Mouse (Mus musculus) T-helper 2 cell (primary cell): ENCODE results near the gene Zfp282.
"Not testable (repeated sequence)": the region's sequence is repeated elsewhere in the genome, so short reads cannot be mapped to it uniquely, and the experiment has no call there.

ENCODE experiments used
- in situ Hi-C: fragments of 300-600 bp; cut with MboI, MseI; formaldehyde crosslinking; loops from one replicate; pipeline ENCODE4 v1.15.1; 2025; ENCODE audit warnings: high pct_unique_total_duplicates

Zfp282 gene

GRCm38 (mm10) chr6:47877058-47877457 is at the start of gene Zfp282:
TSS of gene Zfp282 (plus strand) at chr6:47877204.
- in situ Hi-C loops = no loop called here

- in situ Hi-C loops = loop anchor here (5.0 kb wide), 1 partner anchor 35 kb away; no protein-coding TSS in a partner anchor
Measured at GRCm38 (mm10) chr6:47827462-47827861, 49.5 kb upstream of the Zfp282 start.

DNA sequence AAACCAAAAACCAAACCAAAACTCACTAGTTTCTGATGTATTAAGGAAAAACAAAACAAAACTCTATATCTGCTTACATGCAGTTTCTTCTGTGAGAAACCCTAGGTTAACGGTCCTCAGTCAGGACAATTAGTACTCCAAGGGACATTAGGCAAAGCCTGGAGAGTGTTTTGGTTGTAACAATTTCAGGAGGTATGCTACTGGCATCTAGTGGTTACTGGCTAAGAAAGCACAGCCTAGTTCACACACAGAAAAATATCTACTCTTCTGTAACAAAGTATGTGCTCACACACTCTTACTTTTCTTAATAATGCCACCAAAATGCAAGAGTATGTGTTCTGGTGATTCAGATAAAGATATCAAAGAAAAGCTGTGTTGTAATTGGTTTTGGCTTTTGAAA is 48.1 kb upstream of the Zfp282 start:
- in situ Hi-C loops = loop anchor here (5.0 kb wide), 1 partner anchor 37 kb away; no protein-coding TSS in a partner anchor

DNA sequence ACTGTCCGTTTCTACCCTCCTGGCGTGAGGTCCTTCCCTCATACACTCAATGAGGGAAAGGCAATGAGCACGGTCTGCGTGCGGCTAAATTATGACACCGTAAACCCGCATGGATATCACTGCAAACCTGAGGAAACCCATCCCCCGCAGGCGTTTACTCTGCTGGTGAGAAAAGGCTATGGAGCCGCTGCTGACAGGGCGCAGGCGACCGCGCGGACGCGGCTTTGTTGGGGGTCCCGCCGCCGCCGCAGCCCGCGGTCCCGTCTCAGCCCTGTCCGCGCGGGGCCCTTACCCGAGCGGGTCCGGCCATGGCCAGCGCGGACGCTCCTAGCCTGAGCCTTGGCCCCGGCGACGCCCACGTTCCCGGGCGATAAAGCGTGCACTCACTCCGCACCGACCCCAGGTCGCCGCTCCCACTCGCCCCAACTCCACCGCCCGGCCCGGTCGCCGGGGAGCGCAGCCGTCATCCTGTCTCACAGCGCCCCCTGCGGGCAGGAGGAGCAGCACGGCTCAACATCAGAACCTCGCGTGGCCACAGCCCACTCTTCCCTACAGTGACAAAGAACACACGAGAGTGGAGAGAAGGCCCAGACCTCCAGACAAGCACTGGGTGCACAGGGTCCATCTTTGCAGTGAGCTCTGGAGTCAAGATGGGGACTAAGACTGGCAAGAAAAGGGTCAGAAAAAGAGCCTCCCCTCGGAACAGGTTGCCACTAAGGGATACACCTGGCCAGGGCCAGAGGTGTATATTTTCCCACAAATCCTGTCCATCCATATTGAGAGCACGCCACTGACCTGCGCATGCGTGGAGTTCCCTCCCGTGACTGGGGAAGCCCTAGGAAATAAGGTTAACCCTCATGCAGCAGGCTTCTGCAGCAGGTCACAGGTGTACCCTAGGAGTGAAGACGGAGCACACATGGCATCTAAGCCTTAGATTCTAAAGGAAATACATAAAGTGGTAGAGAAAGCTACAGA is 46.6 kb upstream of the Zfp282 start, which contains the start of gene Zfp786:
Gene Zfp786, minus strand, starts transcription at position 764 of the 975 bp plus-strand sequence.
- in situ Hi-C loops = no loop called here

GRCm38 (mm10) chr6:47832220-47832619 is 44.8 kb upstream of the Zfp282 start:
- in situ Hi-C loops = no loop called here

DNA sequence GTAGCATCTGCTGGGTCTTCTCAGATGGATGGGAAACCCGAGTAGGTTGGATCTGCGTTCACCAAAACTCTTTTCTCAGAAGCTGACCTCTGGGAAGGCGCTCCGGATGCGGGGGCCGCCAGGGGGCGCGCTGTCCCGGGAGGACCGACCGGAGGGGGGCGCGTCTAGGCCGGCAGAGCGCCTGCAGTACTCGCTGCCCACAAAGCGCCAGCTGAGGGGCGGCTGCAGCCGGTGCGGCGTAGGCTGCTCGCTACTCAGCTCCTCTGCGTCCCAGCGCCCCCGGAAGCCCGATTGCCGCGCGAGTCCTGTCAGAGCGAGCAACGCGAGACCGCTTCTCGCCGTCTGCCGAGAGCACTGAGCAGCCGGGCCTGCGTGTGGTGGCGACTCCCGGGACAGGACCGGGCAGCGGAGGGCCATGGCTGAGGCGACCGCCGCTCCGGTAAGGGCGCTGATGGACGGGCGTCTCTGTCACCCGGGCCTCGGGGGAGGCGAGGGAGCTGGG is 41.5 kb upstream of the Zfp282 start, which contains the start of gene Zfp398:
Gene Zfp398, plus strand, starts transcription at position 180 of the 502 bp plus-strand sequence.
- in situ Hi-C loops = no loop called here

DNA sequence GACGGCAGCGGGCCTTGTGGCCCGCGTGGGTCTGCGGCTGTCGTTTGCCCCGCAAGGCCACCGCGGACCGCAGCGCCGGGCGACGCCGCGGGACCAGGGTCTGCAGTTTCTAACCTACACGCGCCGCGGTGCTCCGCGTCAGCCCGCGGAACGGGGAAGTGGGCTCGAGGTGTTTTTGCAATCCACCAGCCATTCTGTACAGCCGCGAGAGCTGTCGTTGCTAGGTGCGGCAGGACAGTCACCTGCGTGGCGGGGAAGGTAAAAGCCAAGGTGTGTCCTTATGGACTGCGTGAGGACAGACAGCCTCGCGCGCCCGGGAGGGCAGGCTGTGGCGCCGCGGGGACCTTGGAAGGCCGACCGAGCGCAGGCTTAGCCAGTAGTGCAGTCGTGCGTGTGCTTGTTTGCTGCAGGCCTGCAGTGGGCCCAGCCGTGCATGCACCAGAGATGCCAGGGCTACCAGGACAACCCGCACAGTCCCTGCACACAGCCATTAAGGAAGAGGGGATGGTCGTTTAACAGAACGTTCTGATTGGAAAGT is 41.0 kb upstream of the Zfp282 start:
- in situ Hi-C loops = no loop called here

GRCm38 (mm10) chr6:47837630-47838029 is 39.4 kb upstream of the Zfp282 start:
- in situ Hi-C loops = no loop called here

- in situ Hi-C loops = no loop called here
Measured at GRCm38 (mm10) chr6:47841077-47841476, 35.9 kb upstream of the Zfp282 start.

GRCm38 (mm10) chr6:47841831-47842230 is 35.2 kb upstream of the Zfp282 start:
- in situ Hi-C loops = no loop called here

DNA sequence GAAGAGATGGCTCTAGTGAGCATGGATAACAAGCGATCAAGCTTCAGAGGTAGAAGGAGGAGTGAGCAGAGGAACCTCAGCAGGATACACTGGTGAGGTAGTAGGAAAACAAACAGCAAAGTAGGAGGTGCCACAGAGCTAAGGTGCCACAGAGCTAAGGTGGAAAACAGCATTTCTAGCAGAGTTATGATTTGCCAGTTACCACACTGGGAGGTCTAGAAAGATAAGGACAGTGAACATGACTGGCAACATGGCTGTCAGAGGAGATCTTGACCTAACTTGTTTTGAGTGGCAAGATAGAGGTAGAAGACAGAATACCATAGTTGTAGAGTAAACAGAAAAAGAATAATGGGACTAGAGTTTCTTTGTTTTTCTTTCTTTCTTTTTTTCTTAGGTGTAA is 34.7 kb upstream of the Zfp282 start:
- in situ Hi-C loops = no loop called here

DNA sequence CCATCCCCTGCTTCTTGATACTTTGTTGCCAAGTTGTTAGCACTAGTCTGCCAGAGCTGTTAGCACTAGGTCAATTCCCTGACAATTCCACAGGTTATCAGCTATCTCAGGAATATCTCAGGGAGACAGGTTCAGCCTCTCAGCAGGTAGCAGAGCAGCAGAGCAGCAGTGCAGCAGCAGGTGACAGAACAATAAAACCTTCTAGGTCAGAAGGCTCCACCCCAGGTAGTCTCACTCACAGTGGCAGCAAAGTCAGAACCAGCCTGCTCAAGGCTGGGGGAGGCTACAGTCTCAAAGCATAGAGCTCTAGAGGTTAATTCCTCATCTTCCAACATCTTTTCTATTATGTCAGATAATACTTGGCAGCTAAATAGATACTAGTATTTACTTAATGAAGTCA is 31.2 kb upstream of the Zfp282 start:
- in situ Hi-C loops = no loop called here

GRCm38 (mm10) chr6:47857241-47857640 is 19.8 kb upstream of the Zfp282 start:
- in situ Hi-C loops = no loop called here

DNA sequence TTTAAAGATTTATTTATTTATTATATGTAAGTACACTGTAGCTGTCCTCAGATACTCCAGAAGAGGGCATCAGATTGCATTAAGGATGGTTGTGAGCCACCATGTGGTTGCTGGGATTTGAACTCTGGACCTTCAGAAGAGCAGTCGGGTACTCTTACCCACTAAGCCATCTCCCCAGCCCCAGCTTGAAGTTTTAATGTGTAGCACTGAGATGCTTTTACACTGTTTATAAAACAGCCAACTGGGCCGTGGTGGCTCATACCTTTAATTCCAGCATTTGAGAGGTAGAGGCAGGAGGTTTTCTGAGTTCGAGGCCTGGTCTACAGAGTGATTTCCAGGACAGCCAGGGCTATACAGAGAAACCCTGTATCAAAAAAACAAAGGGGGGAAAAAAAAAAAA is 19.3 kb upstream of the Zfp282 start:
- in situ Hi-C loops = not testable (repeated sequence)

DNA sequence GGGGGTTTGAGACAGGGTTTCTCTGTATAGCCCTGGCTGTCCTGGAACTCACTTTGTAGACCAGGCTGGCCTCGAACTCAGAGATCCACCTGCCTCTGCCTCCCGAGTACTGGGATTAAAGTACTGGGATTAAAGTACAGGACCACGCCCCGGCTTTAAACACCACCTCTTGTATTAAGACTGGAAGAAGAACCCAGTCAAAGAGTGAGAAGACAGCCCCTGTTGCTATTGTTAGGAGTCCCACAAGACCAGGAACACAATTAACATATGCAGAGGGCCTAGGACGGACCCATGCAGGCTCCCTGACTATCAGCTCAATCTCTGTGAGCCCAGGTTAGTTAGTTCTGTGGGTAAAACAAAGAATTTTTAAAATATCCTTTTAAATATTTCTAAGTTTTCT is 4.7 kb upstream of the Zfp282 start:
- in situ Hi-C loops = no loop called here

DNA sequence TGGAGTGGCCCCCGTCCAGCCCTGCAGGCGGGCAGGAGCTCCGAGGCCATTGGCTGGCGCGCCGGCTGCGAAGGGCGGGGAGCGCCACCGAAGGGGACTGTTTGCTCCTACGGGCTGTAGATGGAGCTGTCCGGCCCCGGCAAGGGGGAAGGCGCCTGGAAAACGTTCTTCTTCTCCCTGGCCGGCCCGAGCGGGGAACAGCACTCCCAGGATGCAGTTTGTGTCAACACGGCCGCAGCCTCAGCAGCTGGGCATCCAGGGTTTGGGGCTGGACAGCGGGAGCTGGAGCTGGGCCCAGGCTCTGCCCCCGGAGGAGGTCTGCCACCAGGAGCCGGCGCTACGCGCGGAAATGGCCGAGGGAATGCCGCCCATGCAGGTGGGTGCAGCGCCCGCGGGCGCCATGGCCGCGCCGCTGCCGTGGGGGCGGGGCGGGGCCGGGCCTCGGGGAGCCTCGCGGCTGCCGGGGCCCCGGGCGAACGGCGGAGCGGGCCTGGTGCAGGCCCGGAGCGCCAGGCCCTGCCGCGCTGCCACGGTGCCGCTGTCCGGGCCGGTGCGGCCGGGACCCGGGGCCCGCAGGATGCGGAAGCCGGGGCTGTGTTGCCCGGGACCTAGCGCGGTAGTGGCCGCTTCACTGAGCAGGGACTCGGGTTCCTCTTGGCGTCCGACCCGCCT is 593 bp downstream of the Zfp282 start:
- in situ Hi-C loops = no loop called here

DNA sequence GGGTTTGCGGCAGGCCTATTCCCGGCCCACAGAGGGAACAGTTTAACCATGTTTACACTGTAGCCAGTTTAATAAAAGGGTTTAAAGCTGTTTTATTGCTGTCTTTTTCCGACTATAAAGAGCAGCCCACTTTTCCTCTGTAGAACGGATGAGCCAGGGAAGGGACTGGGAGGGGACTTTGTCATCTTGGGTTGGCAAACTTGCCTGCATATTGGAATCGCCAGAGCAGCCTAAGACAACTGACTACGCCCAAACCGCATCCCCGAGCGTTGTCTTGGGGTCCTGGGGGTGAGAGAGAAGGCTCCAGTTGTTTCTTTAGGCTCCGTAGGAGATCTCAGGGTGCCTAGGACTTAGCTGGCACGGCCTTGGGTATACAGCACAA is 1.1 kb downstream of the Zfp282 start:
- in situ Hi-C loops = no loop called here

DNA sequence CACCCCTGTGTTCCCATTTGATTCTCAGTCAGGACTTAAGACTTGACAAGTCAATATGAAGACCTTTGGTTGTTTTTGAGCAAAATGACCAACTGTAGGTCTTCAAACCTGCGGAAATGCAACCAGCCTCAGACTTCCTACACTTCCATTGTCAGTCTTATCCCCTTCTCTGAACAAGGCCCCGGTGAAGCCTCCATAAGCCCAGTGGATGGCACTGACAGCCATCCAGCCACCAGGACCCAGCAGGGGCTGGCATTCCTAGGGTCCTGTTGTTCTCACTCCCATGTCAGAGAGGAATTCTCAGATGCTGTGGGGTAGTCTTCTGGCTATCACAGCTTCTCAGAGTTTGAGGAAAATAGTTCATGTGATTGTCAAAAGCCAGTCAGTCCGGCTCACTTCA is 1.6 kb downstream of the Zfp282 start:
- in situ Hi-C loops = no loop called here

- in situ Hi-C loops = no loop called here
Measured at GRCm38 (mm10) chr6:47879049-47879716, 2.2 kb downstream of the Zfp282 start.

DNA sequence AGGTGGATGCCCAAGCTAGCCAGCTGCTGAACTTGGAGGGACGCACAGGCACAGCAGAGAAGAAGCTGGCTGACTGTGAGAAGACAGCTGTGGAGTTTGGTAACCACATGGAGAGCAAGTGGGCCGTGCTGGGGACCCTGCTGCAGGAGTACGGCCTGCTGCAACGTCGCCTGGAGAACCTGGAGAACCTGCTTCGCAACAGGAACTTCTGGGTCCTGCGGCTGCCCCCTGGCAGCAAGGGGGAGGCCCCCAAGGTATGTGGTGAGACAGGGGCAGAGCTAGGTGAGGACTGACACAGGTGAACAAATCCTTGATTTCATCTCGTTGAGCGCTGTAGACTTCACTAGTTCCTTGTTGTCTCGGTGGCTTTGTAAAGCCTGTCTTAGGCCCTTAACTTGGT is 3.2 kb downstream of the Zfp282 start:
- in situ Hi-C loops = loop anchor here (5.0 kb wide), 1 partner anchor 67 kb away; no protein-coding TSS in a partner anchor

DNA sequence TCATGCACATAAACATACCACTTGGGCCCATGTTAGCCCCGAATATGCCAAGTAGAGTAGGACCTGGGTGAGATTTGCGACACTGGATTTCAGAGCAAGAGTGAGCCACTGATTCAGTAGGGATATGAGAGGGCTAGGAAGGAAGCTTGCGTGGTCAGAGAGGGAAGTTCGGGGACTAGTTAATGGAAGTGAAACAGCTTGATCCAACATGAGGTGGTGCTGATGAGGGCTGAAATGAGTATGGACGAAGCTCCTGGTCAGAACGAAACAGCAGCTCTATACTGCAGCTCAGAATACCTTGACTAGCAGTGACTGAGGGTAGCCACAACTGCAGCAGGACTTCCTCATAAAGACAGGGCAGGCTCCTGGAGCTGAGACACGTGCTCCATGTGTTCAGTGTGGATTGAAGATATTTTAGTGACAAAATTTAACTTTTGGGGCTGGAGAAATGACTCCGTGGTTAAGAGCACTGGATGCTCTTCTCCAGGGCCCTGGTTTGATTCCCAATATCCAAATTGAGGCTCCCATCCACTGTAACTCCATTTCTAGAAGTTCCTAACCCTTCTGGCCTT is 11.9 kb downstream of the Zfp282 start:
- in situ Hi-C loops = no loop called here
